Mouse (Mus musculus): ENCODE measurements at regions not wholly inside any gene's neighbourhood (a gene's known extent, or its start where the extent isn't known, plus 50 kb on each side); places are given as distances from the start of the nearest gene placed in this dataset.
"Not testable (repeated sequence)": the region's sequence is repeated elsewhere in the genome, so short reads cannot be mapped to it uniquely, and the experiment has no call there.

- no peak for DNase-seq (ENCODE audit: extremely low spot score, low spot score)
Measured at GRCm38 (mm10) chr1:168686821-168687220, 254.8 kb upstream of the Pbx1 start.

GRCm38 (mm10) chr1:168685147-168685546, 253.1 kb upstream of the Pbx1 start:
- no peak for DNase-seq (ENCODE audit: extremely low spot score, low spot score)

DNA sequence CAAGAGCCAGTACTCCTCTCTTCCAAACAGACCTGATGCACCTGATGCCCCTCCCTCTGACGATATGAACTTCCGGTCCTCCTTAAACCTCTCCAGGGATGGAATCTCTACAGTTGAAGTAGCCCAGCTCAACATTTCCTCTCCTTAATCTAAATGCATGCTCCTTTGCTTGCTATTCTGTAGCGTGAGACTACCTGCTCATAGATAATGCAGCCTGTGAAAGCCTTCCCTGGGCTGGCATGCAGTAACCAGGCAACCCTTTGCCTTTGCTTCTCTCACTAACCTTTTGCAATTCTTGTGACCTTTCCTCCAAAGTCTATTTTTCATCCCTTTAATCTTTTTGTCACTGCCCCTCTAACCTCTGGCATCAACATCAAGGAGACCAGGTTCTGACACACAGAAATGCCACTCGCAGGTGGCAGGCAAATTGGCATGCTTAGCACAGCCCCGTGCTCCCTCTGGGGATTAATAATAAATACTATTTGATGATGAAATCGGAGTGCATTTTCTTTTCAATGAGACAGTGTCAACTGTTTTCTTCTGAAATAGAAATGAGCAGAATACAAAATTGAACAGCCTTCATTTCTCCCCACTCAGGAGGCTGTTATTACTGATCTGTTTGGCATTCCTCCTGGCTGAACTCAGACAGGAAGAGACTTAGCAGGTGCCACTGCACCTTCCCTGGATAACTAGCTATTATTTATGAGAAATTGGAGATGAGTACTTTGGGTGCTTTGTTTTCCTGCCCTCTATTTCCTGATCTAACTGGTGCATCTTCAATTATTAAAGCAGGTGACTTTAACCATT, 249.8 kb upstream of the Pbx1 start:
- no peak for DNase-seq (ENCODE audit: extremely low spot score, low spot score)

DNA sequence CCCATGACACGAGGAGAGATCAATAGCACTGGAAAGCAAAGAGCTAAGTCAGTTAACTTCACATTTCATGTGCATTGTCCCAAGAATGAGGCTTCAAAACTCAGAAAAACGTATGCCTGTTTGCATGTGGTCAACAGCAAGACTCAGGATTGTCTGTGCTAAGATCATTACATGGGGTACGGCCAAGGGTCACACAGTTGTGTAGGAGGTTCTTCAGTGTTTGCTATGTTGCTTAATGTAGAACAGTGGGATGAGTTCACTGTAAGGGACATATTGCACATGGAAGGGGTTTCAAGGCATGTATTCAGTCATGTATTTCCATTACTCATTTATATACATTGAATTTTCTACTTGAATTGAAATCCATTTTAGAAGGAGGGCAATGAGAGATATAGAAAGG, 248.6 kb upstream of the Pbx1 start:
- DNase-seq (ENCODE audit: extremely low spot score, low spot score), result no peak

GRCm38 (mm10) chr1:168676418-168677413, 244.6 kb upstream of the Pbx1 start:
- no peak for DNase-seq (ENCODE audit: extremely low spot score, low spot score)

DNA sequence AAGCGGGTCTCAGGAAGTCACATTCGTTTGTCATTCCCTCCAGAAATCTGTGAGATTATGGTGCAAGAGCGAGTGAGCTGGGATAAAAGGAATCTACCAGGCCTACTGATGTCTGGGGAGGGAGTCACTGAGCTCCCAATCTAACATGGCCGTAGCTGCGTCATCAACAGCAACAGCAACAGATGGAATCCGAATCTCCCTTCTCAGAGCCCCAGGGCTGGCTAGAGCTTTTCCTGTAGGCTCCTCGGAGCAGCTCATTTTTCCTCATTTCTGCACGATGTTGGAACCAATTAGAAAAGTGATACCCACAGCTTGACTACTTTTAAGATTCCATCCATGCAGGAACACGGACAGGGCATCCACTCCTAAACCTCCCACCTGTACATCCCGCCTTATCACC, 243.7 kb upstream of the Pbx1 start:
- DNase-seq (ENCODE audit: extremely low spot score, low spot score), result no peak

DNA sequence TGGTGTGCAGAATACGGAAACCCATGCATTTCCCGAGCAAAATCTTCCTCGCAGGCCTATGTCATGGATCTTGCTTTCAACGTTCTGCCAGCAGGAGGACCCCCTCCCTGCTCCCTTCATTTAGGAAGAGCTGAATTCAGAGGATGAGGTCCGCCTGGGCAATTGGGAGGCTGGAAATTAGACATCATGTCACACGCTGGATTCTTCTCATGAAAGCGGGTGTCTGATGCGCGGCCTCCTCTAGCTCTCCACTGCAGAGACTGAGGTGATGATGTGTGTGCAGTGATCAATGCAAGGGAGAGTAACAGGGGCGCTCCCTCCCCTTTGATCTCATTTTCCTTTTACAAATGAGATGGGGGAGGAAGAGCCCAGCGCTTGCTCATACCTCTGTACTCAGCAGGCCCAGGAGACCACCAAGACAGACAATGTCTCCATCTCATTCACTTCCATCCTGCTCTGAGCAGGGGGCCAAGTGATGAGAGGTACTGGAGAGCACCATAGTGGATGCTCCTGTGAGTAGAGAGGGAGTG, 230.8 kb upstream of the Pbx1 start:
- DNase-seq (ENCODE audit: extremely low spot score, low spot score), result no peak

- no peak for DNase-seq (ENCODE audit: extremely low spot score, low spot score)
Measured at GRCm38 (mm10) chr1:168660956-168661355, 228.9 kb upstream of the Pbx1 start.

DNA sequence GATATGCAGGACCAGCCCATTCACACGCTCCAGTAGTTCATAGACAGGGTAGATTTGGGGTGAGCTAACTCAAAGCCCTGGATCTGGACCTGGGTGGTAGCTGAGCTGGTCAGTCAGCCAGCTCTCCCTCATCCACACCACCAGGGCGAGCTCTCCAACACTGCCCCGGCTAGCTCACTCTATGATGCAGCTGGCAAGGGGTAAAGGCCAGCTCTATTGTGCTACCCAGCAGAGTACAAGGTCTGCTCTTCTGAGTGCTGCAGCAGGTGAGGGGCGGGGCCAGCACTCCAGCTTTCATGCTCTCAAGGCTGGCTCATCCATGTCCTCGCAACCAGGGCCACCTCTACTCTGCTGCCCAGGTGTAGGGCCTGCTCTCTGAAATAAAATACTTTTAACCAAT, 227.5 kb upstream of the Pbx1 start:
- no peak for DNase-seq (ENCODE audit: extremely low spot score, low spot score)

GRCm38 (mm10) chr1:168632837-168633236, 200.8 kb upstream of the Pbx1 start:
- DNase-seq (ENCODE audit: extremely low spot score, low spot score), result no peak

DNA sequence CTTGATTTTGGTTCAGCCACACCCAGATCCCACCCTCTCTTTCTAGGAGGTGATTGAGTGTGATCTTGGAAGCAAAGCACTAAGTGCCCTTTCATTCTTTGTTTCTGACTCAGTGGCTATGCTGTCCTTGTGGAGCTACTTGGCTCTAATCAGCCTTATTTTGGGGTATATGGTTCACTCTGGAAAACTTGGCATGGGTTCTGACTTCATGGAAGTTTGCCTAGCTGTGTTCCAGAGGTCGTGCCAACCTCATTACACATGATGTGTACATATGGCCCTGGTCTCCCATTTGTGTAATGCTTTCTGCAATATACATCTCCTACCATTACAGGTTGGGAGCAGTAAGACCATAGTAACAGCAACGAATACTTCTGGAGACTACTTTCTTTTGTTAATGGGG, 199.9 kb upstream of the Pbx1 start:
- no peak for DNase-seq (ENCODE audit: extremely low spot score, low spot score)

DNA sequence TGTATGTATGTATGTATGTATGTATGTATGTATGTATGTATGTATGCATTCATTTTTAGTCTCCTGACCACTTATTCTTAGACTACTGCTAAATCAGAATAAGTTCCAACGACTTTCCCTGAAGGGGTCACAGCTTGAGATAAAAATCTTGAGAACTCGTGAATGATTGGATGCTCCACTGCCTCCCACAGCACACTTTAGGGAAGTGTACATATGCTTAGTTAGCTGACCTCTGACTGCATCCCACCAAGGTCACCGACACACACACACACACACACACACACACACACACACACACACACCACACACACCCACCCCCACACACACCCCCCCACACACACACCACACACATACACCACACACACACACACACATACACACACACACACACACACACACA, 169.9 kb upstream of the Pbx1 start:
- not testable (repeated sequence) for DNase-seq (ENCODE audit: extremely low spot score, low spot score)

- no peak for DNase-seq (ENCODE audit: extremely low spot score, low spot score)
Measured at GRCm38 (mm10) chr1:168600461-168601160, 168.5 kb upstream of the Pbx1 start.

DNA sequence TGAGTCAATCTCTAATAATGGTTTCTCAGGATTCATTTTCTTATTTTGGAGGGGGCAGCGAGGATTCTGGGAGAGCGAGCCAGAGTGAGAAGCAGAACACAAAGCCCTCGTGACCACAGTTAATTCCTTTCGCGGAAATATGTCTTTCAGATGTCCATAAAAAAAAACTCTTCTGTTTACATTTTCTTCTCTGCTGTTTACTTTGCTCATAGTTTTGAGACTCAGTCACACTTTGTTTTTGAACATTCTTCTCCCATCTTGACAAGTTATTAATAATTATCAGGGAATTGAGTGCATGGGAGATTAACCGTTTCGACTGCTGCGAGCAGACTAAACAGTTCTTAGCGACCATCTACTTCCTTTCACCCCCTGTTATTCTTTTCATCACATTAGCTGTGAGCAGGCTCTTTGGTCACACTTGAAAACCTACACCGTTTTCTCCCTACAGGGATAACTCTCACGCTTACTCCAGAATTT, 166.2 kb upstream of the Pbx1 start:
- no peak for DNase-seq (ENCODE audit: extremely low spot score, low spot score)

GRCm38 (mm10) chr1:168597495-168597894, 165.4 kb upstream of the Pbx1 start:
- DNase-seq (ENCODE audit: extremely low spot score, low spot score), result no peak

- no peak for DNase-seq (ENCODE audit: extremely low spot score, low spot score)
Measured at GRCm38 (mm10) chr1:168584137-168584536, 152.1 kb upstream of the Pbx1 start.

DNA sequence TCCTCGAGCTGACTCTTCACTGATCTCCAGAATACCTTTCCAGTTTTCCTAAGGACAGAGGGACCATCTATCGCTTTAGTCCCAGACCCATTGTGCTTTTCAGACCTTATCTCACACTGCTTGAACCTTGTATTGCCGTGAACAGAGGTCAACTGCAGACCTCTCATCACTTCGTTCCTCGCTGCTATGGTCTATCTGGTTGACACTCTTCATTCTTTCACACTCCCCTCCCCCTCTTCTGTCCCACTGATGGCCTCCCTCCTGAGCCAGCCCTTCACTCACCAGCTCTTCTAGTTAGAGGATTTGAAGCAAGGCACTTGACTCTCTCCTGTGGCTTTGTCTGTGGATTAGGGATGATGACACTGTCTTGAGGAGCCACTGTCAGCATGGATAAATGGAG, 150.4 kb upstream of the Pbx1 start:
- no peak for DNase-seq (ENCODE audit: extremely low spot score, low spot score)

DNA sequence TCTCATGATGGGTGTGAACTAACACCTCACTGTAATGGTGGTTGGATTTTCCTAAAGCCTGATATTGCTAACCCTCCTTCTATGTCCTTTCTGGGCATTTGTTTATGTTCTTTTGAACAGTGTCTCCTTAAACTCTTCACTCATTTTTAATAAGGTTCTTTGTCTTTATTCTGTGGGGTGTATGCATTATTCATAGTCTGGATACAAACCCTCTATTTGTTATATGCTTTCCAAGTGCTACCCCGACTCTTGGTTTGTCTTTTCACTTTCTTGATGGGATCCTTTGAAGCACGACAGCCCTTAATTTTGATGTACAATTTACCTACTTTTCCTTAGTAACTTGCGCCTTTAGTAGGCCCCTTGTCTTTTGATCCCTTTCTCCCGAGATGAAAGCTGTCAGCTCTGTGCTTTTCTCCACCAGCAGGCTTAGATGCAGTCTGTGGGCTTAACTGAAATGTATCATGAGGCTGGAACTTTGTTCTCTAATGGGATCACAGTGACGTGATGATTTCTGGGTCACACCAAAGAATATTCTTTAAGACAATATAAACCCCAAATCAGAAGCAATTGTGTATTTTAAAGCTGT, 138.0 kb upstream of the Pbx1 start:
- DNase-seq (ENCODE audit: extremely low spot score, low spot score), result no peak

DNA sequence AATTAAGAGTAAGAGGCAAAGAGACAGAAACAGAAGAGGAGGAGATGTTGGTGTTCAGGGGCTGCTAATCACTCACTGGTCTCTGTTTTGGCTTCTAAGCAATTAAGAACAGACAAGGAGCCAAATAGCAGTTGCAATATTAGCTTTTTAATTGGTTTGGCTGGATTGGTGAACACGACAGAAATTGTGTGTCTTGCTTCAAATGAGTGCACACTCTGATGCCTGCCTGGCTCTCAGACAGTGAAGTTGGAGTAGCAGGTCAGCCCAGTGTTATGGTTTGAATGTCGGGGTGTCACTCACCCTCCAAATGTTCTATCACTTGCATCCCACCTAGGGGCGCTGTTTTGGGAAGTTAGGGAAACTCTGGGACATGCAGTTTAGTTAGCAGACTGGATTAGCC, 120.3 kb upstream of the Pbx1 start:
- no peak for DNase-seq (ENCODE audit: extremely low spot score, low spot score)

- DNase-seq (ENCODE audit: extremely low spot score, low spot score), result no peak
Measured at GRCm38 (mm10) chr1:168549807-168550435, 117.9 kb upstream of the Pbx1 start.
